Mouse (Mus musculus) brain, embryonic 14.5 days (tissue): ENCODE data around the gene Olfr12. TPM values are rescaled to one million over a fixed set of nuclear protein-coding genes. Genes with fewer than 3 reads are reported as not detected.

Experiments
- DNase-seq: peaks from one replicate; pipeline ENCODE4 v3.0.0-alpha.2; 2011; ENCODE audit warnings: low read depth
- CTCF ChIP-seq: fragments of 200-500 bp; IDR thresholded peaks from 2 replicates; pipeline ENCODE4 v1.5.1; 2012; ENCODE audit warnings: inconsistent platforms, mild to moderate bottlenecking, moderate library complexity, borderline replicate concordance; ENCODE audit not compliant: insufficient read depth, insufficient read length; ENCODE audit errors: extremely low read depth
- POLR2A ChIP-seq: fragments of 200-500 bp; IDR thresholded peaks from 2 replicates; pipeline ENCODE4 v1.6.1; 2012; ENCODE audit warnings: mild to moderate bottlenecking, inconsistent platforms, borderline replicate concordance; ENCODE audit not compliant: poor library complexity, insufficient read depth, insufficient read length, severe bottlenecking; ENCODE audit errors: extremely low read depth
- polyA plus RNA-seq: library from polyadenylated mRNA; depleted of rRNA; stranded (reverse); fragments of >200 nt; gene quantifications from 2 replicates; pipeline ENCODE4 v1.2.3, GENCODE M21; 2012

The Olfr12 gene
- polyA plus RNA-seq, 1 experiment = not detected

GRCm38 (mm10) chr1:92641514-92642272 lies 24.1 kb downstream of the Olfr12 start, which contains the start of gene Cops9:
Cops9 (minus strand) TSS chr1:92641985.
- peak; percentile 97 for DNase-seq

GRCm38 (mm10) chr1:92643691-92644090 lies 26.1 kb downstream of the Olfr12 start:
- no peak for DNase-seq
- no peak for TF ChIP-seq POLR2A
- TF ChIP-seq CTCF = no peak

More at GRCm38 (mm10) chr1:92641514-92642272, 24.1 kb downstream of the Olfr12 start, which contains the start of gene Cops9:
- TF ChIP-seq CTCF (no peak), POLR2A (peak; percentile 32; the same call in 1 of the 2 replicates)

DNA sequence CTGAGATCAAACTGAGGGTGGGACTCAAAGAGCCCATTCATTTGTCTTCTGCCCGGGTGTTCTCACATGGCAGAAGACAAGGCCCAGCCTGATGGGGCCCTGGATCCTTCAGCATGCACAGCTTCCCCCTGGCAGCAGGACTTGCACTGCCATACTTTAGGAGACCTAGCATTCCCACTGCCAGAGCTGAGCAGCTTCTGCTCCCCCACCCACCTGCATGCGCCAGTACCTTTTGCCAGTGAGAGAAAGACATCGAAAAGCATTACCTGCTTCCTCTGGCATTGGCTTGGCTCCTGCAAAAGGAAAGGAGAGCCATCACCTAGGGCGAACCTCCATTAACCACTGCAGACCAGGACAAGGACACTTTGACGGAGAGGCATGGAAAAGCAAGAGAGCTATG lies 27.3 kb downstream of the Olfr12 start:
- TF ChIP-seq CTCF (no peak), POLR2A (no peak)
- DNase-seq = no peak

GRCm38 (mm10) chr1:92646111-92646510 lies 28.5 kb downstream of the Olfr12 start:
- TF ChIP-seq CTCF = no peak
- no peak for TF ChIP-seq POLR2A
- DNase-seq = no peak

- TF ChIP-seq CTCF (no peak), POLR2A (no peak)
- DNase-seq = no peak
These were observed 29.0 kb downstream of the Olfr12 start for GRCm38 (mm10) chr1:92646601-92647000.

DNA sequence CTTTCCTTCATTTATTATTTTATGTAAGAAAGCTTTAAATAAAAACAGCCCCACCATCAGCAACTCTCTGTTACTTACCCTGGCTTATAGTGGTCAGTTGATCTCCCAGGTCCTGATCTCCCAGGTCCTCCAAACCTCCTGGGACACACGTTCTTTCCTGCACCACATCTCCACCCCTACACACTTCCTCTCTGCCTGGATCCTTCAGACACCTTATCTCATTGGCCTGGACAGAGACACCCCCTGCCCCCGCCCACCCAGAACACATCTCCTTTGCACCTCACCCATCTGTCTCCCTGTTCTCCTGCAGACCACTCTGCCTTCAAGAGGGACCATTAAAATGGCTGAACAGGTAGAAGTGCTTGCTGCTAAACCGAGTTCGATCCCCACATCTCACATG lies 29.4 kb downstream of the Olfr12 start:
- DNase-seq = no peak
- TF ChIP-seq CTCF (no peak), POLR2A (no peak)

GRCm38 (mm10) chr1:92647752-92648151 lies 30.2 kb downstream of the Olfr12 start:
- peak; percentile 87 for DNase-seq
- TF ChIP-seq POLR2A (no peak), CTCF (peak; percentile 93)

GRCm38 (mm10) chr1:92648197-92648596 lies 30.6 kb downstream of the Olfr12 start:
- TF ChIP-seq POLR2A (no peak), CTCF (no peak)
- DNase-seq = no peak

DNA sequence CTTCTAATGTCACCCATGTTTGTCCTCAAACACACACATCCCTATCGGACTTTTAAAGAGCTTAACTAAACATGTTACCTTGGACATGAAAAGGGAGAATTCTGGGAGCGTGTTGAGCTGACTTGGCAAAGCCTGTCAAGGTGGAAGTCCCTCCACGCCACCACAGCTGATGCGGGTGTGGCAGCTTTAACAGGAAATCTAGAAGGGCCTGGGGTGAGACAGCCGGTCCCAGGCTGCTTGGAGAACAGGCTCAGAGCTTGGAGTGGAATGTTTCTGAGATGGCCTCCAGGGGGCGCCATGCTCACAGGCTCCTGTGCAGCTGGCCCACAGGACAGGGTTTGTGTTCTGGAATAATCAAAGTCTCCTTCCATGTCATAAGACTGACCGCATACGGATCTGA lies 31.1 kb downstream of the Olfr12 start, which contains the start of gene Otos:
Gene Otos (minus strand): TSS at position 169 of the 400 bp plus-strand sequence.
- TF ChIP-seq POLR2A (no peak), CTCF (peak; percentile 89)
- peak; percentile 86 for DNase-seq

- peak; percentile 22 for DNase-seq
- no peak for TF ChIP-seq CTCF
These were observed 33.9 kb downstream of the Olfr12 start for GRCm38 (mm10) chr1:92651467-92651866.

DNA sequence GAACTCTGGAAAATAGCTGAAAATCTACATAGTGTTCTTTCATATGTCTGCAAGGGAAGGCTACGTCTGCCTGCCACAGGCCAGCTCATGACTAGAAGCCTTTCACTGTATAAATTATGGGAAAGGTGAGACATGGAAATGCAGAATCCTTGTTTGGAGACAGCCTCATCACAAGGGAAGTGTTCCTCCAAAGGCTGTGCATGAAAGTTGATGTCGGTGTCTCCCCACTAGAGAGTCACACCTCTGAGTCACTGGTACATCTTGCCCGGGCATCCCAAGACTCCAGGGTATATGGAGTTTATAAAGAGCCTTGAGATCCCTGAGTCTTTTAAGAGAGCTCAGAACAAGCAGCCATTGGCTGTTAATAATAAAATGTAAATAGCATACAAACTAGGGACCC lies 35.6 kb downstream of the Olfr12 start:
- TF ChIP-seq CTCF (no peak), POLR2A (no peak)
- DNase-seq = no peak

DNA sequence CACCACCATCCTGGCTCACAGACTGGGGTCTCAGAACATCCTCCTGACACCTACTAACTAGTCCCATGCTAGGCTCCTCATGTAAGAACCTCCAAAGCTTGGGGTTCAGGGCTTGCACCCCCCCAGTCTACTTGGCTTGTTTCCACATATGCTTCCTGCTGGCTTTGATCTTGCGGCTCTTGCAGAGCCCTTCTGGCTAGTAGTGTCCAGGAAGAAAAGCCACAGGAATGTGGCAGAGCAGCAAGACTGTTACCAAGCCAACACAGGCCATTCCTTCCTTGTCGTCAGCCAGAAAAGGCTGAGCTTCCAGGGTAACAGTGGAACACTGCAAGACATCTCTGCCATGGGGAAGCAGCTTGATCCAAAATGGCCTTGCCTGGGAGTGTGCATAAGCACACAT lies 37.1 kb downstream of the Olfr12 start:
- no peak for DNase-seq
- TF ChIP-seq POLR2A (no peak), CTCF (no peak)
